Mouse (Mus musculus) ZHBTc4 (cell line): ENCODE data around the gene Fmnl2.
A peak's percentile ranks its signal among the peaks of the same experiment; 100 is the strongest.

Experiments used
- DNase-seq: peaks from one replicate; pipeline ENCODE4 v3.0.0-alpha.2; 2011; ENCODE audit warnings: low read depth, low spot score

Fmnl2 gene

DNA sequence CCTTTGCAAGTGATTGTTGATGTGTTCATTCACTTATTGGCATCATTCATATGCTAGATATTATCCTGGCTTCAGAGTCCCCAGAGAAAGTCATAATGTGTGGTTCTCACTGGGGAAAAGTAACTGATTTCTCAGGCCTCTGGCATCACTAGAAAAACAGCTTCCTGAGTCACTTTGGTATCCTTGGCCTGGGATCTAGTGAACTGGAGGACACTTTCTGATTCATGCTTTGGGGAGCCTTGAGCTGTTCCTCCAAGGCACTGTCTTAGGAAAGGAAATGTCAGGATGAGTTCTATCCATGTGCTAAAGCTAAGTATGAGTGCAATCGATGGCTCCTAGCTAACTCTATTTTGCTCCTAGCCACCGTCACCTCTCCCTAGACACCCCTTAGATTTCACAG, 245.2 kb downstream of the Fmnl2 start:
- no peak for DNase-seq

GRCm38 (mm10) chr2:53105408-53105807, 247.7 kb downstream of the Fmnl2 start:
- no peak for DNase-seq

- no peak for DNase-seq
Measured at GRCm38 (mm10) chr2:53106056-53106455, 248.4 kb downstream of the Fmnl2 start.

GRCm38 (mm10) chr2:53106472-53106871, 248.8 kb downstream of the Fmnl2 start:
- DNase-seq = no peak

- peak; percentile 72 for DNase-seq
Measured at GRCm38 (mm10) chr2:53108547-53108946, 250.9 kb downstream of the Fmnl2 start.

GRCm38 (mm10) chr2:53121797-53122196, 264.1 kb downstream of the Fmnl2 start:
- peak; percentile 72 for DNase-seq

- DNase-seq = peak; percentile 50
Measured at GRCm38 (mm10) chr2:53125998-53126397, 268.3 kb downstream of the Fmnl2 start.

- DNase-seq = no peak
Measured at GRCm38 (mm10) chr2:53129070-53129469, 271.4 kb downstream of the Fmnl2 start.

DNA sequence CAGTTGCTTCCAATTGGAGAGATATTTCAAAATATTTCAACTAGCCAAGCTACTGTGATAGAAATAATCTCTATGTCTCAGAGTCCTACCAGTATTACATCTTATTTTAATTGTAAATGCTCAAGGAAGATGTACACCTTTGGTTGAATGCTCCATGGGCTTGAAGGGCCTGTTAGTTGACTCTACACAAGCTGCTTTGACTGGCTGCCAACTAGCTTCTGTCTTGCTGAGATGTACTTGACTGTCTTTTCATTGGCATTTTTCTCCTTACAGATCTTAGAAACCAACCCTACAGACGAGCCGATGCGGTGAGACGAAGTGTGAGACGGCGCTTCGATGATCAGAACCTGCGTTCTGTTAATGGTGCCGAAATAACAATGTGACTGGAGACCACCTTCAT, 273.9 kb downstream of the Fmnl2 start:
- no peak for DNase-seq

DNA sequence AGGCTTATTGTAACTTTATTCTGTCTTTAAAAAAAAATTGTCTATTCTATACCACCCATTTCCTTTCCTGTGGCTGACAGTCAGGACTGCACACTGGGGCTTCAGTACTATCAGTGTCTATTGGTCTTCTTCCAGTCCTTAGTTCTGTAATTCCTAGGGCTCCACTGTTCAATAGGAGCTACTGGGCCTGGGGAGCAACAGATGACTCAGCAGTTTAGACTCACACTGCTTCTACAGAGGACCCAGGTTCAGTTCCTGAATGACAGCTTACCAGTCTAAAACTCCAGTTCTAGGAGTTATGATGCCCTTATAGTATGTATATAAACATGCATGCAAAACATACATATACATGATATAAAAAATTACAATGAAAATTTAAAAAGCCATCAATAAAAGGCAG, 289.2 kb downstream of the Fmnl2 start:
- no peak for DNase-seq

- DNase-seq = no peak
Measured at GRCm38 (mm10) chr2:53173966-53174365, 316.3 kb downstream of the Fmnl2 start.

DNA sequence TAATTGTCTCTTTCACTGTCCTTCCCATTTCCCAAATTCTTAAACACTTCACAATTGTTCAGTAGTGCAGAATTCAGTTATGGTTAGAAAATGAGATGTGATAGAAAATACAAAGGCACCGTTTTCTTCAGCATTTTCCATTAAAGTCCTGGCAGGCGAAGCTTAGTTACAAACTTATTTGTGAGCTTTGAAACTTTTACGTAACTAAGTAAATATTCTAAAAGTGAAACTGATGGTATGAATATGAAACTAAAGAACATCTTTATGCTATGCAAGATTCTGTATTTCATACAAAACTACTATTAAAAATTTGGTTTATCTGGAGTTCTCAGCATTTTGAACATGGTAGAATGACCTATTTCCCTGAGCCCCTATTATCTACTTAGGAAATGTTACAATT, 321.3 kb downstream of the Fmnl2 start:
- no peak for DNase-seq

DNA sequence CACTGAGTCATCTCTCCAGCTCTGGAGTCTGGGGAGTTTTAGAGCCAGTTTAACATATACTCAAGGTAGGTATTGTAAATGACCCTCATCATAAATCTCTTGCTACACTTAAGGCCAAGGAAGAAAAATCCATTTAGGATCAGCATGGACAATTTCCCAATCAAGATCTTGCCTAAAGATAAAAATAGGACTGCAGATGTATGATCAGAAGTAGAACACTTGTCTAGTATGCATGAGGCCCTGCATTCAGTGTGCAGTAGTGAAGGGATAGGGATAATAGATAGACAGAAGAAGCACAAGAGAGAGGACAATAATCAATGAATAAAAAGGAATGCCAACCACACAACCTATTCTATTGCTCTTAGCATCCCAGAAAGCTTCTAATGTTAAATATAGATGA, 322.2 kb downstream of the Fmnl2 start:
- no peak for DNase-seq
